In genomic region chr2:125123477-125123852, GRCm38 (mm10) we compare ENCODE assay signal across 8 mouse cellular contexts. TPM values are rescaled to one million over a fixed set of nuclear protein-coding genes. Genes with fewer than 3 reads are reported as not detected.
DNase-seq lines count a peak whose midpoint lies in the region; ATAC-seq and TF ChIP-seq lines count a peak whose summit lies in the region.

Gene Myef2, minus strand, starts transcription at chr2:125123661.

- TF ChIP-seq POLR2A in brain, embryonic 14.5 days (IDR thresholded peaks at IDR 0.05; ENCODE audit: borderline replicate concordance, extremely low read depth, insufficient read depth, insufficient read length, poor library complexity, severe bottlenecking) = no peak

- no peak for TF ChIP-seq CTCF in brain, embryonic 14.5 days (IDR thresholded peaks at IDR 0.05; ENCODE audit: borderline replicate concordance, extremely low read depth, insufficient read depth, insufficient read length)
- TF ChIP-seq CTCF in kidney, postnatal 0 days (IDR thresholded peaks at IDR 0.05; ENCODE audit: low read depth) = no peak
- TF ChIP-seq CTCF in liver, embryonic 14.5 days (IDR thresholded peaks at IDR 0.05; ENCODE audit: low read depth) = no peak

- peak within 1 kb of the TSS; percentile 74 for H3K4me2 ChIP-seq in heart, embryonic 12.5 days
- H3K4me2 ChIP-seq in kidney, postnatal 0 days (ENCODE audit: low read length) = peak within 1 kb of the TSS; percentile 86
- peak within 1 kb of the TSS; percentile 78 for H3K4me2 ChIP-seq in liver, embryonic 14.5 days (ENCODE audit: low read depth)
- peak within 1 kb of the TSS; percentile 69 for H3K4me2 ChIP-seq in stomach, embryonic 15.5 days

- WGBS in heart, embryonic 12.5 days = under 1% methylated on average over 38 of the region's 48 CpGs
- under 1% methylated on average over 38 of the region's 48 CpGs for WGBS in kidney, postnatal 0 days
- under 1% methylated on average over 38 of the region's 48 CpGs for WGBS in liver, embryonic 14.5 days (ENCODE audit: insufficient replicate concordance)
- WGBS in stomach, embryonic 15.5 days = 1% methylated on average over 34 of the region's 48 CpGs

- H3K36me3 ChIP-seq in heart, embryonic 12.5 days = no peaks in the 10 kb centered on the region
- no peaks in the 10 kb centered on the region for H3K36me3 ChIP-seq in kidney, postnatal 0 days (ENCODE audit: insufficient read depth, low read length)
- no peaks in the 10 kb centered on the region for H3K36me3 ChIP-seq in liver, embryonic 14.5 days (replicated peaks; ENCODE audit: control insufficient read depth, insufficient read depth, low read depth)
- H3K36me3 ChIP-seq in stomach, embryonic 15.5 days = no peaks in the 10 kb centered on the region

- peak within 1 kb of the TSS; percentile 72 for H3K27ac ChIP-seq in heart, embryonic 12.5 days (ENCODE audit: poor library complexity, severe bottlenecking)
- peak within 1 kb of the TSS; percentile 85 for H3K27ac ChIP-seq in kidney, postnatal 0 days
- peak within 1 kb of the TSS; percentile 70 for H3K27ac ChIP-seq in liver, embryonic 14.5 days
- H3K27ac ChIP-seq in stomach, embryonic 15.5 days = peak within 1 kb of the TSS; percentile 88

- H3K9me3 ChIP-seq in heart, embryonic 12.5 days (replicated peaks) = no peaks in the 10 kb centered on the region
- no peaks in the 10 kb centered on the region for H3K9me3 ChIP-seq in kidney, postnatal 0 days (replicated peaks; ENCODE audit: low read length)
- no peaks in the 10 kb centered on the region for H3K9me3 ChIP-seq in liver, embryonic 14.5 days (ENCODE audit: control insufficient read depth, low read length)
- no peaks in the 10 kb centered on the region for H3K9me3 ChIP-seq in stomach, embryonic 15.5 days

- peak within 1 kb of the TSS; percentile 75 for H3K4me3 ChIP-seq in heart, embryonic 12.5 days
- H3K4me3 ChIP-seq in kidney, postnatal 0 days (replicated peaks; ENCODE audit: low read depth, low read length) = peak within 1 kb of the TSS; percentile 71
- peak within 1 kb of the TSS; percentile 86 to 88 for H3K4me3 ChIP-seq in liver, embryonic 14.5 days (ENCODE audit: insufficient read depth in 1 of 2, low read depth in 2 of 2, low read length in 2 of 2)
- peak within 1 kb of the TSS; percentile 74 for H3K4me3 ChIP-seq in stomach, embryonic 15.5 days (replicated peaks)

- peak; percentile 89 to 91 for DNase-seq in B cell, adult 2 months
- peak; percentile 93 for DNase-seq in brain, embryonic 14.5 days (ENCODE audit: low read depth)
- peak; percentile 89 for DNase-seq in kidney, postnatal 0 days (ENCODE audit: low spot score)
- peak; percentile 67 to 76 (median 71) for DNase-seq in liver, embryonic 14.5 days (ENCODE audit: low read depth in 3 of 3, low spot score in 3 of 3)
- DNase-seq in neural tube, embryonic 10.5 days (ENCODE audit: extremely low spot score, low spot score) = peak; percentile 86

- H3K4me1 ChIP-seq in heart, embryonic 12.5 days (replicated peaks) = peaks cover 27% of the 10 kb centered on the region
- H3K4me1 ChIP-seq in kidney, postnatal 0 days (replicated peaks; ENCODE audit: insufficient read depth, low read length) = no peaks in the 10 kb centered on the region
- H3K4me1 ChIP-seq in liver, embryonic 14.5 days (replicated peaks; ENCODE audit: control insufficient read depth in 2 of 2, insufficient read depth in 2 of 2, low read length in 1 of 2) = peaks cover 14 to 18% of the 10 kb centered on the region in 2 experiments
- 0 out of 2 replicates have a peak, but pooled peaks cover 7% of the 10 kb centered on the region for H3K4me1 ChIP-seq in stomach, embryonic 15.5 days

- peak; percentile 67 for TF ChIP-seq EP300 in liver, embryonic 14.5 days (IDR thresholded peaks at IDR 0.05; ENCODE audit: low read depth)

- peak; percentile 95 for ATAC-seq in erythroblast, adult 5-6 weeks (replicated peaks; ENCODE audit: low FRiP score, poor library complexity, severe bottlenecking)
- ATAC-seq in heart, embryonic 12.5 days (ENCODE audit: insufficient number of reproducible peaks, low FRiP score) = peak; percentile 91
- ATAC-seq in kidney, postnatal 0 days (replicated peaks; ENCODE audit: low FRiP score, low read depth) = peak; percentile 92
- ATAC-seq in liver, embryonic 14.5 days (ENCODE audit: insufficient read depth) = peak; percentile 91
- ATAC-seq in stomach, embryonic 15.5 days (ENCODE audit: insufficient read depth, low FRiP score, low read depth) = peak; percentile 87

- peak within 1 kb of the TSS; percentile 91 for H3K9ac ChIP-seq in heart, embryonic 12.5 days
- peak within 1 kb of the TSS; percentile 89 for H3K9ac ChIP-seq in kidney, postnatal 0 days (ENCODE audit: low read depth, low read length)
- H3K9ac ChIP-seq in liver, embryonic 14.5 days (replicated peaks) = peak within 1 kb of the TSS; percentile 96
- peak within 1 kb of the TSS; percentile 83 for H3K9ac ChIP-seq in stomach, embryonic 15.5 days

- no peaks in the 10 kb centered on the region for H3K27me3 ChIP-seq in heart, embryonic 12.5 days (replicated peaks)
- H3K27me3 ChIP-seq in kidney, postnatal 0 days (ENCODE audit: insufficient read depth, low read length) = no peaks in the 10 kb centered on the region
- H3K27me3 ChIP-seq in liver, embryonic 14.5 days (ENCODE audit: control insufficient read depth, insufficient read depth, low read length) = no peaks in the 10 kb centered on the region
- no peaks in the 10 kb centered on the region for H3K27me3 ChIP-seq in stomach, embryonic 15.5 days (replicated peaks)

RNA-seq across cellular contexts. Expression of gene Myef2, which starts in this region (rescaled TPM):
- 153 and 175 TPM in 2 replicates for polyA plus RNA-seq in brain, embryonic 14.5 days (2012; rRNA removed)
- total RNA-seq in erythroblast, adult 5-6 weeks (2015; ENCODE audit: low replicate concordance) = 7.5 and 15.4 TPM in 2 replicates
- total RNA-seq in erythroblast, adult 5-6 weeks (2017; ENCODE audit: low replicate concordance) = 32.5 and 38.1 TPM in 2 replicates
- polyA plus RNA-seq in heart, embryonic 12.5 days (2016; fragmentation: Nextera tagmentation; extraction: Ambion mirVana) = 90.4 and 90.5 TPM in 2 replicates
- polyA plus RNA-seq in kidney, postnatal 0 days (2015; fragmentation: Nextera tagmentation; extraction: Ambion mirVana) = 78.3 and 79.6 TPM in 2 replicates
- 12.6 and 19.3 TPM in 2 replicates for polyA plus RNA-seq in liver, embryonic 14.5 days (2012; rRNA removed)
- 26.0 and 27.4 TPM in 2 replicates for polyA plus RNA-seq in liver, embryonic 14.5 days (2014; fragmentation: Nextera tagmentation; extraction: Ambion mirVana)
- 69.3 and 77.7 TPM in 2 replicates for polyA plus RNA-seq in stomach, embryonic 15.5 days (2015; fragmentation: Nextera tagmentation; extraction: Ambion mirVana)

Comparison
In these comparisons a context has a peak if more than half of its experiments do, and no peak if none do; other contexts are left out.
1. Peak in every context shown above with its lines: DNase-seq, ATAC-seq, H3K4me3 ChIP-seq and H3K27ac ChIP-seq.